Mouse (Mus musculus): ENCODE measurements around the gene Ush1c. TPM values are rescaled to one million over a fixed set of nuclear protein-coding genes. Genes with fewer than 3 reads are reported as not detected.

Gene Ush1c
- total and polyA plus RNA-seq, 3 experiments, result not detected

- no peak for DNase-seq (ENCODE audit: low read depth, low spot score)
- no peaks in the 10 kb centered on the region for H3K4me1 ChIP-seq (ENCODE audit: control insufficient read depth in 1 of 2, insufficient read depth in 2 of 2, low read length in 2 of 2)
- H3K4me3 ChIP-seq (ENCODE audit: control insufficient read depth in 1 of 2, insufficient read depth in 1 of 2, low read depth in 2 of 2, low read length in 2 of 2), result no peak overlapping the region
- H3K27me3 ChIP-seq (ENCODE audit: control insufficient read depth in 1 of 2, insufficient read depth in 2 of 2, low read length in 2 of 2), result no peaks in the 10 kb centered on the region
- TF ChIP-seq MYB (IDR thresholded peaks at IDR 0.05; ENCODE audit: low read depth, low read length), result no peak
- TF ChIP-seq USF1 (IDR thresholded peaks at IDR 0.05; ENCODE audit: low read depth, low read length), result no peak
- TF ChIP-seq EP300 (IDR thresholded peaks at IDR 0.05; ENCODE audit: low read depth in 1 of 2, low read length in 2 of 2), result no peak
- no peak for TF ChIP-seq ZC3H11A (IDR thresholded peaks at IDR 0.05; ENCODE audit: low read depth, low read length)
- no peak for TF ChIP-seq ELF1 (IDR thresholded peaks at IDR 0.05; ENCODE audit: low read depth, low read length)
- TF ChIP-seq TAL1 (IDR thresholded peaks at IDR 0.05; ENCODE audit: low read length), result no peak
- no peaks in the 10 kb centered on the region for H3K9me3 ChIP-seq (replicated peaks; ENCODE audit: insufficient read depth, low read length)
- no peaks in the 10 kb centered on the region for H3K36me3 ChIP-seq (ENCODE audit: control insufficient read depth in 1 of 2, insufficient read depth in 2 of 2, low read length in 2 of 2)
- no peak overlapping the region for H3K9ac ChIP-seq (ENCODE audit: control insufficient read depth, low read depth, low read length, poor library complexity, severe bottlenecking)
- H3K79me2 ChIP-seq (ENCODE audit: control insufficient read depth, insufficient read depth, low read length, poor library complexity), result no peaks in the 10 kb centered on the region
- no peak overlapping the region for H3K27ac ChIP-seq (ENCODE audit: control insufficient read depth, low read depth, low read length)
Measured at GRCm38 (mm10) chr7:46204046-46204471, 34.2 kb downstream of the Ush1c start.

- TF ChIP-seq KAT2A (conservative IDR thresholded peaks at IDR 0.05; ENCODE audit: low read depth, low read length), result no peak
- no peak for TF ChIP-seq CHD1 (IDR thresholded peaks at IDR 0.05; ENCODE audit: low read depth, low read length)
- TF ChIP-seq USF2 (IDR thresholded peaks at IDR 0.05; ENCODE audit: borderline replicate concordance in 1 of 2, insufficient read depth in 1 of 2, low read depth in 1 of 2, low read length in 2 of 2), result no peak
- no peak for TF ChIP-seq ETS1 (IDR thresholded peaks at IDR 0.05; ENCODE audit: low read depth, low read length)
- no peak for TF ChIP-seq NRF1 (IDR thresholded peaks at IDR 0.05; ENCODE audit: insufficient read depth, low read depth, low read length, poor library complexity, severe bottlenecking)
- no peak for TF ChIP-seq POLR2AphosphoS5 (IDR thresholded peaks at IDR 0.05; ENCODE audit: borderline replicate concordance, low read depth, low read length)
- TF ChIP-seq ZMIZ1 (IDR thresholded peaks at IDR 0.05; ENCODE audit: low read depth, low read length), result no peak
- no peak for TF ChIP-seq RCOR1 (IDR thresholded peaks at IDR 0.05; ENCODE audit: low read depth, low read length)
- no peak for TF ChIP-seq ZNF384 (IDR thresholded peaks at IDR 0.05; ENCODE audit: low read depth, low read length)
- TF ChIP-seq SIN3A (IDR thresholded peaks at IDR 0.05; ENCODE audit: low read length), result no peak
- no peak for TF ChIP-seq MYC (IDR thresholded peaks at IDR 0.05; ENCODE audit: low read depth, low read length)
- no peak for TF ChIP-seq POLR2A (IDR thresholded peaks at IDR 0.05; ENCODE audit: control insufficient read depth in 1 of 2, insufficient read depth in 1 of 2, low read depth in 1 of 2, low read length in 2 of 2, poor library complexity in 1 of 2)
- no peak for DNase-seq (ENCODE audit: low read depth, low spot score)
- Histone ChIP-seq H3K27me3 (ENCODE audit: control insufficient read depth in 1 of 2, insufficient read depth in 2 of 2, low read length in 2 of 2) (no peaks in the 10 kb centered on the region), H3K9ac (ENCODE audit: control insufficient read depth, low read depth, low read length, poor library complexity, severe bottlenecking) (no peak overlapping the region), H3K79me2 (ENCODE audit: control insufficient read depth, insufficient read depth, low read length, poor library complexity) (no peaks in the 10 kb centered on the region), H3K4me1 (ENCODE audit: control insufficient read depth in 1 of 2, insufficient read depth in 2 of 2, low read length in 2 of 2) (no peaks in the 10 kb centered on the region), H3K4me3 (ENCODE audit: control insufficient read depth in 1 of 2, insufficient read depth in 1 of 2, low read depth in 2 of 2, low read length in 2 of 2) (no peak overlapping the region), H3K27ac (ENCODE audit: control insufficient read depth, low read depth, low read length) (no peak overlapping the region), H3K9me3 (replicated peaks; ENCODE audit: insufficient read depth, low read length) (no peaks in the 10 kb centered on the region), H3K36me3 (ENCODE audit: control insufficient read depth in 1 of 2, insufficient read depth in 2 of 2, low read length in 2 of 2) (no peaks in the 10 kb centered on the region)
Measured at GRCm38 (mm10) chr7:46201649-46202048, 36.7 kb downstream of the Ush1c start.
